Mouse (Mus musculus): ENCODE results near the gene Sec1. TPM values are rescaled to one million over a fixed set of nuclear protein-coding genes. Genes with fewer than 3 reads are reported as not detected.

The Sec1 gene
- total RNA-seq, 2 experiments from 2014 or later, result 2.2 to 2.3 TPM

DNA sequence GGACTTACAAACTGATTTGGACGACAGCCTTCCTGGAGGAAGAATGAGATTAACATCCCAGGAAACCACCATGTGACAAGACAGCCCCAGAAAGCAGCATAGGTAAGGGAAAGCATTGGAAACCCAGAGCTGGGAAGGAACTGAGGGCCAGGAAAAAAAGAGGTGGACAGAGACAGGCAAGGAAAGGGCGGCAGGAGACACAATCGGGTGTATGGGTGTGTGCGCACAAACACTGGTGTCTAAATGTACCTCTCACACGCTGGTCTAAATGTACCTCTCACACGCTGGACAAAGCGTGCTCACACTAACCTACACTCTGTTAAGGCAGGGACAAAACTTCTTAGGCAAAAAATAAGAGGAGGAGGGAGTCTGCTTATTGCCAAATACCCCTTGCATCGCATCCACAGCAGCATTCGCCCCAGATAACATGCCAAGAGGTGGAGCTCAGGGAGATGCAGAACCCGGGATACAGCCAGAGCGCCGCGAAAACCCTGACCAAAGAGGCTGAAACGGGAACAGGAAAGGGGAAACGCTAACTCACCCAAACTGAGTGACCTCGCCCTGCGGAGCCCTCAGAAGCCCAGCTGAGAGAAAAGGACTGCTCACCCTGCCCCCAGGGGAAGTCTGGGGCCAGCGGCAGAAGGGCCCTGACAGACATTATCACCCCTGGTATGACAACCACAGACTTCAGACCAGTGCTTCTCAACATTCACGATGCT is 21.7 kb upstream of the Sec1 start:
- no peak for DNase-seq (ENCODE audit: low spot score in 2 of 2)
- H3K27ac ChIP-seq, result peak overlapping the region; percentile 51
- TF ChIP-seq CTCF (conservative IDR thresholded peaks at IDR 0.05), result no peak
- peak overlapping the region; percentile 80 for H3K4me3 ChIP-seq

DNA sequence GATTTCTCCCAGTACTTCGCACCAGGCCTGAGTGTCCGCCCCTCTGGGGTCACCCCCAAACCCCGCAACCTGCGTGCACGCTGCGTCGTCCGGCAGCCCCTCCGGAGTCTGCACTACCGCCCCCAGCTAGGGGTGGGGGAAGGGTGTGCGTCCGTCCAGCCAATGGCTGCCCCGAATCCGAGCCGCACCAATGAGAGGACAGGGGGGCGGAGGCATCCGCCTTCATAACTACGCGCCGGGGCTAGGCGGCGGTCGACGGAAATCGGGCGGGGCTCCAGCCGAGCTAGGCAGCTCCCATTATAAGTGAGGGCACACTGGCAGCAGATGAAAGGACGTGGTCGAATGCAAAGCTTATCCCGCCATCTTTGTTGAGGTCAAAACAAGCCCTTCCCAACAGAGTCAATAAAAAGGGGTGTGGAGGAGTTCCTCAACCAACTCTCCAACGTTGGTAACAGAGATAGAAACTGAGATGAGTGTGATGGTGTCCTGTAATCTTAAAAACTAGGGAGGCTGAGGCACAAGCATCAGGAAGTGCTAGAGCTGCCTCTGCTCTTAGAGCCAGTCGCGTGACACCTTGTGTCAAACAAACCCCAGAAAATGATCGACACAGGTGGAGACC is 21.0 kb upstream of the Sec1 start, which contains the start of gene Rpl18:
Gene Rpl18, plus strand, starts transcription at position 368 of the 619 bp plus-strand sequence.
- DNase-seq (ENCODE audit: low spot score in 2 of 2), result peak; percentile 98 to 99
- H3K27ac ChIP-seq, result peak within 1 kb of the TSS; percentile 88
- 0 out of 2 replicates have a peak, but pooled peaks have one; percentile 5 for TF ChIP-seq CTCF (conservative IDR thresholded peaks at IDR 0.05)
- peak within 1 kb of the TSS; percentile 80 for H3K4me3 ChIP-seq

DNA sequence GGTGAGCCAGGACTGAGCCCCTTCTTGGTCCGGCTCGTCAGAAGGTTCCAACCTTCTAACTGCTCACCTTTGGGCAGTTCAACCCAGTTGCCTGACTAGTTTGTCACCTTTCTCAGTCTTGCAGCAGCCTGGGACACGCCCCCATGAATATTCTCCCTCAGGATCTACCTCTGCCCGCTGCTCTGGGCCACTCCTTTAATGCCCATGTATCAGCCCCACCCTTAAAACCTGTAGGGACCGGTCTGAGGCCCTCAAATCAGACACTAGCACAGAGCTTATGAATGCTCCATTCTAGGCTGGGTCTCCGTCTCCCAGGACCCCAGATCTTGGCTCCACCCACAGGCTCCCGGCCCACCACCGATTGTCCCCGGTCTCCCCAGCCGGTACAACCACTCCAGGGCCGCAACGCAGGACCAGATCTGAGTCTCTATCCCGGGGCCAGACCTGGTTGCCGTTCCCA is 20.5 kb upstream of the Sec1 start:
- Histone ChIP-seq H3K4me3 (peak overlapping the region; percentile 77), H3K27ac (peak overlapping the region; percentile 88)
- TF ChIP-seq CTCF (conservative IDR thresholded peaks at IDR 0.05), result no peak
- DNase-seq (ENCODE audit: low spot score in 2 of 2), result no peak

DNA sequence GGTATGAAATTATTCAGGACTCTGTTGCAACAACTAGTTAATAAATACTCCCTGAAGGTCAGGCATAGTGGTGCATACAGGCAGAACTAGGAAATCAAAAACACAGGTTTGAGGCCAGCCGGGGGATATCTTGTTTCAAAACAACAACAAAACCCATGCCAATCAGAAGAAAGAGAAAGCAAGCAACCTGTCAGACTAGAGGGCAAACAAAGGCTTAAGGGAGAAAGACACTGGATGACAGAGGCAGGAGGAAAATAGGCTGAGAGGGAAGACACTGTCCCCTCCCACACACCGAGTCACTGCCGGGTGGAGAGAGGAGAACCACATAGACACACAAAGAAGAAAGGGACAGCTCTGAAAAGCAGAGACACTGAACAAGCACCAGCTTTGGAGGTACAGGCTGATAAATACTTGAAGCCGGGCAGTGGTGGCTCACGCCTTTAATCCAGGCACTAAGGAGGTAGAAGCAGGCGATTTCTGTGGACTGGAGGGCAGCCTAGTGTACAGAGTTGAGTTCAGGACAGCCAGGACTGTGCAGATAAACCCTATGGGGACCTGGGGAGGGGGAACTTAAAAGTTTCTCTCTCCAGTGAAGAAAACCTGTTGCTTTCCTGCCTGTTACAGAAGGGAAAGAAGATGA is 19.8 kb upstream of the Sec1 start:
- H3K27ac ChIP-seq, result peak overlapping the region; percentile 88
- H3K4me3 ChIP-seq, result peak overlapping the region; percentile 77
- no peak for TF ChIP-seq CTCF (conservative IDR thresholded peaks at IDR 0.05)
- DNase-seq (ENCODE audit: low spot score in 2 of 2), result no peak

DNA sequence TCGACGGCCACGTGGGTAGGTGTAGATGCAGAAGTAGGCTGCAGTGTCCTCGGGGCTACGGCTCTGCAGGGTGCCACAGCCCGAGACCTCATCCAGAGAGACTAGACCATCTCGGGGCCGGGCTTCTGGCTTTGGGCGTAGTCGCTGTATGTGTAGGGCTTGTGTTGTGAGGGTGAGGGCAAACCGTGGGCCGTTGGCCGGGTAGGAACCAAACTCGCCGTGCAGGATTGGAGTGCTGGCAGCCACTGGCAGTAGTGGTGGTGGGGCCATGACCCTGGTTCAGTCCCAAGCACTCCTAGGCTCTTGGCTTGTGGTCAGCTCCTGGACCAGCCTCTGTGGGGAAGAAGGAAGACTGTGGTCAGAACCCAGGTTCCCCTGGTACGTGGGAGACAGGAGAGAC is 19.2 kb upstream of the Sec1 start:
- TF ChIP-seq CTCF (conservative IDR thresholded peaks at IDR 0.05), result no peak
- no peak for DNase-seq (ENCODE audit: low spot score in 2 of 2)
- Histone ChIP-seq H3K4me3 (no peak overlapping the region), H3K27ac (no peak overlapping the region)

DNA sequence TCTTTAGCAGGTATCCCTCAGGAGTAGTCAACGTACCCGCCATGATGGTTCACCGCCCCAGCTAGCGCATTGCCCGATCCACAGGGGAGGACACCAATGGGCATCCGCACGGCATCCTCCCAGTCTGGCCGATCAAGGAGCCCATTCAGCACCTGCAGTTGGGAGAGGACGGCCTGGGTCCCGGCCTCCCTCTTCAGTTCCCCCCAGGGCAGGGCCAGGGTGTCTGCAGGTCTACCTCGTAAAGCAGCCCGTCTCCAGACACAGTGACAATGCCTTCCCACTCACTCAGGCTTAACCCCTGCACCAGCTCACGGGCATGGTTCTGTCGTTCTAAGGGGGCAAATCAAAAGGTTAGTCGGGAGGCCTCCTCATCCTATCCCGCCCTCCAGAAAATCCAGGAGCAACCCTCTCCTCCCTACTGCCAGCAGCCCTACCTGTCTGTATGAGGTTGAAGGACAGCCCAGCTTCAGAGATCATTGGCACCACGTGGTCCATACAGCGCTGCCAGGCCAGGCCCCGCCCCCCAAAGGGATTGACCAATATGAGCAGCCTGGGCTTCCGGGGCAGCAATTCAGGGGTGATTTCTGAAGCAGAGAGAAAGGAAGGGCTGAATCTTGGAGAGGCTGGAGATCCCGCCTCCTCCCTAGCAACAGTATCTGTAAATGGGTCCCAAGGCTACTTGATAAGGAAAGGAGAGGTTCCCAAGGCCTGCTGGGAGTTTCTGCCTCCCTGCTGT is 18.0 kb upstream of the Sec1 start:
- DNase-seq (ENCODE audit: low spot score in 2 of 2), result no peak
- Histone ChIP-seq H3K27ac (peak overlapping the region; percentile 8; the same call in 1 of the 2 replicates), H3K4me3 (no peak overlapping the region)
- TF ChIP-seq CTCF (conservative IDR thresholded peaks at IDR 0.05), result no peak

DNA sequence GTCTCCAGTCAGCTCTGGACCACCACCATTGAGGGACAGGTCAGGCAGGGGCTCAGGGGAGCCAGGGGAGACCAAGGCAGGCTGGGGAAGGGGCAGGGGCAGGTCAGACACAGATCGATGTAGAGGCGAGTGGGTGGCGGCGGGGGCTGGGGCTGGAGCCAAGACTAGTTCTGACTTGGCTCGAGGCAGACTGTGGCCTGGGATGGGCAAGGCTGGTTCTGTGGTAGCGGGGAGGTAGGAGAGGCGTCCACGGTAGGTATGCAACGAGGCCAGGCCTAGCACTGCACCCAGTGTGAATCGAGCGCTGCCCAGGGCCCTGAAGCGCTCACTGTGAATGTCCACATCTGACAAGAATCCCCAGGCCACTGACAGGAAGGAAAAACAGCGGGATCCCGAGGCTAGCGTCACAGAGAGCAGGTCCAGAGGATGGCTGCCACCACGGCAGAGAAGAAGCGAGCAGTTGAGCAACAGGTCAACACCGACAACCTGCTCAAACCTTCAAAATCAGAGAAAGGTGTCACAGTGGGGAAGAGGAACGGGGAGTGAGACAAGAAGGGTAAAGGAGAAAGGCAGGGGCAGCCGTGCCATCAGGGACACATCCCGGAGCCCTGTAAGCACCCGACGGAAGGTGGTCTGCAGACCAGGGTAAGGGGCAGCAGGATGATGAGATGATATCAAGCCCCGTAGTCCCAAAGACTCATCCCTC is 17.3 kb upstream of the Sec1 start:
- no peak for TF ChIP-seq CTCF (conservative IDR thresholded peaks at IDR 0.05)
- H3K4me3 ChIP-seq, result no peak overlapping the region
- DNase-seq (ENCODE audit: low spot score in 2 of 2), result no peak
- peak overlapping the region; percentile 99; the same call in 1 of the 2 replicates for H3K27ac ChIP-seq

DNA sequence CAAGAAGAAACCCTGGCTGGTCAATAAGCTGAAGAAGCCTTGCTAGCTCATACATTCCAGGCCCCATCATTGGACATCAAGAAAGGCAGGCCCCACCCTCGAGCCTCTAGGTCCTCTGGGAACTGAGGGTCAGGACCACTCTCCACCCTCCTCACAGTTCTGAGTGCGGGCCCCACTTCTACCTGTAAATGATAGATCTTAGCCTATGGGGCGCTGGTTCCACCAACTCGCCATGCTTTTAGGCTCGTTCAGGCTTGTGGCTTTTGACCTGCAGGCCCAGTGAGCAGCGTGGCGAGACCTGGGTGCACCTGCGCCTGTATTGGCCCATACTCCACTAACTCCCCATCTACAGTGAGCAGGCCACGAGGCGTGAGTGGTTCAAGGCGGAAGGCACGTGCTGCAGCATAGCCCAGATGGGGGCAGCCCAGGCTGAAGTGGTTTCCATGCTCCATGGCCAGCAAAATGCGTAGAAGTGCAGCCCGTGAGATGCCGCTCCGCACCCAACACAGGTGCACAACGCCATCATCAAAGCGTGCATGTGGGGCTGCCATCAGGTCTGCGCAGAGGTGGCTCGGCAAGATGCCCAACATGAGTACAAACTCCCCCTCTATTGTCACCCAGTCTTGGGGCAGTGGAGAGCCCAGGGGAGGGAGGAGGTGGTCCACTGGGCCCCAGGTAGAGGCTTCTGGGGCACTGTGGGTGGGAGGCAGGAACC is 16.4 kb upstream of the Sec1 start:
- H3K27ac ChIP-seq, result peak overlapping the region; percentile 99; the same call in 1 of the 2 replicates
- DNase-seq (ENCODE audit: low spot score in 2 of 2), result no peak
- TF ChIP-seq CTCF (conservative IDR thresholded peaks at IDR 0.05), result no peak

DNA sequence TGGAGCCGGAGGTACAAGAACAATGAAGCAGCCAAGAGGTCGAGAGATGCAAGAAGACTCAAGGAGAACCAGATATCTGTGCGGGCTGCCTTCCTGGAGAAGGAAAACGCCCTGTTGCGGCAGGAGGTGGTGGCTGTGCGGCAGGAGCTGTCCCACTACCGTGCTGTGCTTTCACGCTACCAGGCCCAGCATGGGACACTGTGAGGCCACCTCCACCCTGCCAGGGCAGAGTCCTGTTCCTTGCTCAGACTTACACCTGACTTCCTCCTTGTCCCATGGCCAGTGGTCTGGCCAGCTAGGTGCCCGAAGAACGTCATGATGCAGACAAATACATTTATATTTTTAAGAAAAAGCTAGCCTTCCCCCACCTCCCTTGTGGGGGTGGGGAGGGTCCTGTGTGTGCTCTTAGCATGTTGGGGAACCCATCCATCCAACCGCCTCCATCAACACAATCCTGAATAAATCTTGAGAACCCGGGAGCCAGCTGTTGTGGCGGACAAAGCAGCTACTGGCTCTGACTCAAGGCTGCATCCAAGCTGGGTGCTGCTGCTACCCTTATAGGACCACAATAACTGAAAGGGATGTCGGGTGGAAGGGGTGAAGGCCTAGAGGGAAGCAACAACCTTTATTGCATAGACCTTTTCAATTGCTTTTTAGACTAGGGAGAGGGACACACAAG is 15.6 kb upstream of the Sec1 start:
- DNase-seq (ENCODE audit: low spot score in 2 of 2), result no peak
- Histone ChIP-seq H3K4me3 (no peak overlapping the region; the same call in 1 of the 2 replicates), H3K27ac (peak overlapping the region; percentile 99)
- TF ChIP-seq CTCF (conservative IDR thresholded peaks at IDR 0.05), result no peak

More for the DNA sequence above, 16.4 kb upstream of the Sec1 start:
- H3K4me3 ChIP-seq, result no peak overlapping the region

DNA sequence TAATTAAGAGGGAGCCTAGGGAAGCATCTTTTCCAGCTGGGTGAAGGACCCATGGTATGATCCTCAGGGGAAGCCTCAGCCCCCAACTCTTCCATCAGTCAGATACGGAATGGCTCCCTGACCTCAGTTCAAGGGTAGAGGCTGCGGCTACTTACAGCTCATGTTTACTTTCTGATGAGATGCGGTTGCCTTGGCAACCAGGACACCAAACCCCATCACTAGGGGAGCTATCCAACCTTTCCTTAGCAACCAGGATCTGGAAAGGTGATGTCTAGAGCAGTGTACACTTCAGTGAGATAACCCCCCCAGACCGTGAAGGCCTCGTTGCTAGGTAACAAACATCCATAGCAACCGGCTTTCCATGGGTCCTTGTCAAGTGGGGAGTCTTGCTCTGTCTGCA is 14.8 kb upstream of the Sec1 start:
- no peak for TF ChIP-seq CTCF (conservative IDR thresholded peaks at IDR 0.05)
- DNase-seq (ENCODE audit: low spot score in 2 of 2), result no peak
- peak overlapping the region; percentile 99 for H3K27ac ChIP-seq

DNA sequence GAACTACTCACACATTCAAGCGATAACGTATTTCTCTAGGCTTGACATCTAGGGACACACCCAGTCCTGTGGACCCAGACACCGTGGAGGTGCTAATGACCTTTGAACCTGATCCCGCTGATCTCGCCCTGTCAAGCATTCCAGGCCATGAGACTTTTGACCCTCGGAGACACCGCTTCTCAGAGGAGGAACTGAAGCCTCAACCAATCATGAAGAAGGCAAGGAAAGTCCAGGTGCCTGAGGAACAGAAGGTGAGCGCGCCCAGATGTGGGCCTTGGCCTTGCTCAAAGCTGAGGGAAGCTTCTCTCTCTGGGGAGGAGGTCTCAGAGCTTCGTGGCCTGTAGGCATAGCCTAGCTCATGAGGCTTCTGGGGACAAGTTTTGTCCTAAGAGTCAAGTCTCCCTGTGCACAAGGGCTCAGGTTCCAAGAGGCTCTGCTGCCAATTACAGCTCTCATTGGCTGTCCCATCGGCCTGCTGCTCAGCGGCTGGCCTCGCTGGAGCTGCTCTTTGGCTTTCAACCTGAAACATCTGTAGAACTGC is 14.1 kb upstream of the Sec1 start:
- H3K4me3 ChIP-seq, result peak overlapping the region; percentile 72
- H3K27ac ChIP-seq, result peak overlapping the region; percentile 99
- TF ChIP-seq CTCF (conservative IDR thresholded peaks at IDR 0.05), result no peak
- no peak for DNase-seq (ENCODE audit: low spot score in 2 of 2)

More for the DNA sequence above, 14.8 kb upstream of the Sec1 start:
- no peak overlapping the region; the same call in 1 of the 2 replicates for H3K4me3 ChIP-seq
